Mouse (Mus musculus) heart, embryonic 12.5 days (tissue): ENCODE measurements at regions not wholly inside any gene's neighbourhood (a gene's known extent, or its start where the extent isn't known, plus 50 kb on each side); places are given as distances from the start of the nearest gene placed in this dataset.

Experiments
- ATAC-seq: fragments of 200-750 bp; cut with Nextera tagmentation; 2 replicates; pipeline ENCODE4 v1.8.0; 2017; ENCODE audit warnings: moderate TSS enrichment, moderate library complexity; ENCODE audit not compliant: insufficient number of reproducible peaks, low FRiP score
- H3K27ac ChIP-seq: fragments of 300-500 bp; sonication (generic); 2 replicates; pipeline ENCODE4 v1.5.1; 2016; ENCODE audit warnings: mild to moderate bottlenecking, moderate library complexity; ENCODE audit not compliant: poor library complexity, severe bottlenecking
- H3K27me3 ChIP-seq: fragments of 300-500 bp; sonication (generic); replicated peaks from 2 replicates; pipeline ENCODE4 v1.6.1; 2016; ENCODE audit warnings: mild to moderate bottlenecking, moderate library complexity
- H3K36me3 ChIP-seq: fragments of 300-500 bp; sonication (generic); 2 replicates; pipeline ENCODE4 v1.6.1; 2016; ENCODE audit warnings: mild to moderate bottlenecking, moderate library complexity
- H3K4me1 ChIP-seq: fragments of 300-500 bp; sonication (generic); replicated peaks from 2 replicates; pipeline ENCODE4 v1.6.1; 2016; ENCODE audit warnings: mild to moderate bottlenecking
- H3K4me2 ChIP-seq: fragments of 300-500 bp; sonication (generic); 2 replicates; pipeline ENCODE4 v1.6.1; 2016; ENCODE audit warnings: mild to moderate bottlenecking, moderate library complexity
- H3K4me3 ChIP-seq: fragments of 300-500 bp; sonication (generic); 2 replicates; pipeline ENCODE4 v1.5.1; 2016; ENCODE audit warnings: mild to moderate bottlenecking
- H3K9ac ChIP-seq: fragments of 300-500 bp; sonication (generic); 2 replicates; pipeline ENCODE4 v1.6.1; 2016; ENCODE audit warnings: mild to moderate bottlenecking, moderate library complexity
- H3K9me3 ChIP-seq: fragments of 300-500 bp; sonication (generic); replicated peaks from 2 replicates; pipeline ENCODE4 v1.6.1; 2016; ENCODE audit warnings: mild to moderate bottlenecking, moderate library complexity
- WGBS: fragments of 180-500 bp; shearing (Covaris S2); methylation state at CpG from one replicate; pipeline ENCODE4 v1.1.7; 2016; 5-methylcytosine and 5-hydroxymethylcytosine counted together

DNA sequence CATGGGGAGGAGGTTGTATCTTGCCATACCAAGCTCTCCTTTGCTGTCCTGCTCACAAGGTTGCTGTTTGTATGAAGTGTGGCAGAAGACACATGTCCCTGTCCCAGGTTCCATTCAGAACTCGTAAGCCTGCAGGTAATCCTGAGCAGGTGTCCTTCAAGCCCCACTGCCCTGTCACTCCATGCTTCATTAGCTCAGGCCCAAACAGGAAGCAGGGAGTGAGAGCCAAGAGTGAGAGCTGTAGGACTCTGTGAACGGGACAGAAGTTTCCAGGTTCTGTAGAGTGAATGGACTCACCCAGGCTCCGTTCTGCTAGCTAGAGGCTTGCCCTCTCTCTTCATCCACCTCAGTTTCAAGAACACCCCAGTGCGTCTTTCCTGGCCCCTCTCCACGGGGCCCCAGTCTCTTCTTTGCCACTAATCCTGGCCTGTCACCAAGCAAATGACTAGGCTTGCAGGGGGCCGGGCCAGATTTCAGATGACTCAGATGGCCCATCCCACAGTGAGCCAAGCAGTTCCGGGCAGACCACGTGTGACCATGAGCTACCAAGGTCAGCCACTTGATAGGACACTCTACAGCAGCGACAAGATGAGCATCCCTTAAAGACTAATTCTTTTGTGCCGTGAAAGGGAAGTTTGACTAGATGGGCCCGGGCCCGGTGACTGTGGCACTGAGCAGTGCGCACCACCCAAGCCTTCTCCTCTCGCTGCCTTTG, 54.4 kb upstream of the Ubr2 start:
- Histone ChIP-seq H3K4me2 (no peak overlapping the region), H3K36me3 (no peaks in the 10 kb centered on the region), H3K27me3 (no peaks in the 10 kb centered on the region), H3K4me3 (no peak overlapping the region), H3K9ac (no peak overlapping the region), H3K4me1 (0 out of 2 replicates have a peak, but pooled peaks cover 6% of the 10 kb centered on the region), H3K9me3 (peaks cover 4% of the 10 kb centered on the region; the same call in 1 of the 2 replicates), H3K27ac (no peak overlapping the region)
- WGBS, result 71% methylated on average over 14 of the region's 14 CpGs
- no peak for ATAC-seq

DNA sequence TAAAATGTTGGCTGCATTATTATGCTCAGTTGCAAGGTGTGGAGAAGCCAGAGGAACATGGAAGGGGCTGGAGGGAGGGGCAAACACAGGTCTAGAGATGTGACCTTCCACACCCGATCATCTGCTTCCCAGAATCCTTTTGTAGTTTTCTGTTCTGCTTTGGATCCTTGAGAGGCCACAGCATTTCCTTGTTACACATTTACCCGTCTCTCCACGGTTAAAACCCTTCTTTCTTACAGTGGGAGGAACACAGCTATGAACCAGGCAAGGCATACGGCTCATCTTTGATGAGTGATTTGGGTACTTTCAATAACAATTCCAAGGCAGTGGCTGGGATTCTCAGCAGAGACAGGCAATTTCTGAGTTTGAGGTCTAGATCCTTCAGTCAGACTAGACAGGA, 53.6 kb upstream of the Ubr2 start:
- no peak overlapping the region for H3K4me3 ChIP-seq
- H3K9me3 ChIP-seq, result peaks cover 4% of the 10 kb centered on the region; the same call in 1 of the 2 replicates
- WGBS, result 83% methylated on average over 4 of the region's 4 CpGs
- H3K4me1 ChIP-seq, result 0 out of 2 replicates have a peak, but pooled peaks cover 6% of the 10 kb centered on the region
- H3K36me3 ChIP-seq, result no peaks in the 10 kb centered on the region
- H3K27me3 ChIP-seq, result no peaks in the 10 kb centered on the region
- no peak overlapping the region for H3K27ac ChIP-seq
- no peak for ATAC-seq
- no peak overlapping the region for H3K4me2 ChIP-seq
- H3K9ac ChIP-seq, result no peak overlapping the region

GRCm38 (mm10) chr17:47061031-47061620, 50.8 kb upstream of the Ubr2 start:
- no peak overlapping the region for H3K9ac ChIP-seq
- H3K4me1 ChIP-seq, result 0 out of 2 replicates have a peak, but pooled peaks cover 6% of the 10 kb centered on the region
- peaks cover 3% of the 10 kb centered on the region; the same call in 1 of the 2 replicates for H3K9me3 ChIP-seq
- ATAC-seq, result no peak
- 82% methylated on average over 8 of the region's 8 CpGs for WGBS
- no peak overlapping the region for H3K4me2 ChIP-seq
- no peak overlapping the region for H3K27ac ChIP-seq
- H3K27me3 ChIP-seq, result no peaks in the 10 kb centered on the region
- H3K36me3 ChIP-seq, result no peaks in the 10 kb centered on the region
- H3K4me3 ChIP-seq, result no peak overlapping the region
